8 mouse cellular contexts compared by ENCODE assay signal in genomic region chr2:33316516-33316915, GRCm38 (mm10). TPM values are rescaled to one million over a fixed set of nuclear protein-coding genes. Genes with fewer than 3 reads are reported as not detected.
DNase-seq lines count a peak whose midpoint lies in the region; ATAC-seq lines count a peak whose summit lies in the region.

No protein-coding gene starts in this region.

- 21% methylated on average over 7 of the region's 7 CpGs for WGBS in hindbrain, embryonic 12.5 days

- H3K36me3 ChIP-seq in hindbrain, embryonic 12.5 days: 0 out of 2 replicates have a peak, but pooled peaks cover 5% of the 10 kb centered on the region

- H3K4me2 ChIP-seq in hindbrain, embryonic 12.5 days (replicated peaks): no peak overlapping the region

- peak; percentile 56 for DNase-seq in R1 (ENCODE audit: low read depth, low spot score)
- DNase-seq in cerebellum, postnatal 25 days: peak; percentile 76 to 79
- DNase-seq in frontal cortex, postnatal 14 days (ENCODE audit: low spot score in 2 of 2): peak; percentile 52 to 53
- DNase-seq in layer of hippocampus, postnatal 36 days: peak; percentile 53 to 66
- DNase-seq in lung, postnatal 4 days: peak; percentile 91 to 95
- DNase-seq in right cerebral cortex, adult 2 months (ENCODE audit: low spot score in 2 of 2): peak; percentile 43 to 64
- DNase-seq in urinary bladder, postnatal 25 days (ENCODE audit: low spot score): peak; percentile 67

- H3K27ac ChIP-seq in hindbrain, embryonic 12.5 days: no peak overlapping the region

- H3K4me1 ChIP-seq in hindbrain, embryonic 12.5 days: peaks cover 19% of the 10 kb centered on the region

- H3K9ac ChIP-seq in hindbrain, embryonic 12.5 days: 0 out of 2 replicates have a peak overlapping the region, but pooled peaks have one; percentile 29

- peak; percentile 83 for ATAC-seq in hindbrain, embryonic 12.5 days (ENCODE audit: low FRiP score)

- no peaks in the 10 kb centered on the region for H3K27me3 ChIP-seq in hindbrain, embryonic 12.5 days

- H3K9me3 ChIP-seq in hindbrain, embryonic 12.5 days (replicated peaks): no peaks in the 10 kb centered on the region

- no peak overlapping the region for H3K4me3 ChIP-seq in hindbrain, embryonic 12.5 days

RNA-seq across cellular contexts. Expression of gene Ralgps1, which starts 54.8 kb away (rescaled TPM):
- polyA plus RNA-seq in hindbrain, embryonic 12.5 days (2016; fragmentation: Nextera tagmentation; extraction: Ambion mirVana): 29.0 and 30.1 TPM in 2 replicates
- 10 to 100 TPM; 60.2 to 72.7 TPM for total RNA-seq in layer of hippocampus, postnatal 36 days (2021)
